Mouse (Mus musculus): Measurements from ENCODE around the gene Samd14. TPM values are rescaled to one million over a fixed set of nuclear protein-coding genes. Genes with fewer than 3 reads are reported as not detected.

The Samd14 gene
- polyA plus RNA-seq, 1 experiment from 2014 or later, result 20.3 TPM

GRCm38 (mm10) chr11:95012487-95012886 is 2.8 kb downstream of the Samd14 start:
- WGBS, result 41% methylated on average over 3 of the region's 3 CpGs
- peaks cover 27% of the 10 kb centered on the region for H3K4me1 ChIP-seq (replicated peaks; ENCODE audit: control insufficient read depth, insufficient read depth, low read length)
- DNase-seq (ENCODE audit: low spot score) (no peak), ATAC-seq (replicated peaks; ENCODE audit: low FRiP score, low TSS enrichment, low read depth) (no peak)
- no peak overlapping the region for H3K9ac ChIP-seq (ENCODE audit: low read length)
- H3K4me2 ChIP-seq (ENCODE audit: low read length), result peak overlapping the region; percentile 80
- H3K4me3 ChIP-seq (ENCODE audit: low read depth, low read length), result no peak overlapping the region
- no peaks in the 10 kb centered on the region for H3K27me3 ChIP-seq (replicated peaks; ENCODE audit: control insufficient read depth, insufficient read depth, low read length)
- peaks cover 21% of the 10 kb centered on the region for H3K36me3 ChIP-seq (ENCODE audit: control insufficient read depth, insufficient read depth, low read length)
- no peak overlapping the region for H3K27ac ChIP-seq (ENCODE audit: low read depth)
- H3K9me3 ChIP-seq (ENCODE audit: control insufficient read depth, low read length), result no peaks in the 10 kb centered on the region

GRCm38 (mm10) chr11:95015484-95015883 is 5.8 kb downstream of the Samd14 start:
- Histone ChIP-seq H3K4me1 (replicated peaks; ENCODE audit: control insufficient read depth, insufficient read depth, low read length) (peaks cover 15% of the 10 kb centered on the region), H3K27me3 (replicated peaks; ENCODE audit: control insufficient read depth, insufficient read depth, low read length) (no peaks in the 10 kb centered on the region), H3K4me2 (ENCODE audit: low read length) (no peak overlapping the region), H3K9me3 (ENCODE audit: control insufficient read depth, low read length) (no peaks in the 10 kb centered on the region), H3K27ac (ENCODE audit: low read depth) (no peak overlapping the region), H3K9ac (ENCODE audit: low read length) (no peak overlapping the region), H3K36me3 (ENCODE audit: control insufficient read depth, insufficient read depth, low read length) (peaks cover 41% of the 10 kb centered on the region), H3K4me3 (ENCODE audit: low read depth, low read length) (no peak overlapping the region)
- DNase-seq (ENCODE audit: low spot score) (no peak), ATAC-seq (replicated peaks; ENCODE audit: low FRiP score, low TSS enrichment, low read depth) (no peak)
- 71% methylated on average over 3 of the region's 3 CpGs for WGBS

GRCm38 (mm10) chr11:95022237-95022992 is 12.7 kb downstream of the Samd14 start:
- Histone ChIP-seq H3K9ac (ENCODE audit: low read length) (no peak overlapping the region), H3K9me3 (ENCODE audit: control insufficient read depth, low read length) (no peaks in the 10 kb centered on the region), H3K4me1 (replicated peaks; ENCODE audit: control insufficient read depth, insufficient read depth, low read length) (no peaks in the 10 kb centered on the region), H3K4me3 (ENCODE audit: low read depth, low read length) (no peak overlapping the region), H3K4me2 (ENCODE audit: low read length) (no peak overlapping the region), H3K27me3 (replicated peaks; ENCODE audit: control insufficient read depth, insufficient read depth, low read length) (no peaks in the 10 kb centered on the region), H3K36me3 (ENCODE audit: control insufficient read depth, insufficient read depth, low read length) (peaks cover 68% of the 10 kb centered on the region), H3K27ac (ENCODE audit: low read depth) (no peak overlapping the region)
- 75% methylated on average over 10 of the region's 10 CpGs for WGBS
- no peak for DNase-seq (ENCODE audit: low spot score)
- ATAC-seq (replicated peaks; ENCODE audit: low FRiP score, low TSS enrichment, low read depth), result no peak

- Histone ChIP-seq H3K9ac (ENCODE audit: low read length) (no peak overlapping the region), H3K36me3 (ENCODE audit: control insufficient read depth, insufficient read depth, low read length) (peaks cover 67% of the 10 kb centered on the region), H3K27ac (ENCODE audit: low read depth) (no peak overlapping the region), H3K4me3 (ENCODE audit: low read depth, low read length) (no peak overlapping the region), H3K4me2 (ENCODE audit: low read length) (no peak overlapping the region), H3K9me3 (ENCODE audit: control insufficient read depth, low read length) (no peaks in the 10 kb centered on the region), H3K4me1 (replicated peaks; ENCODE audit: control insufficient read depth, insufficient read depth, low read length) (no peaks in the 10 kb centered on the region), H3K27me3 (replicated peaks; ENCODE audit: control insufficient read depth, insufficient read depth, low read length) (no peaks in the 10 kb centered on the region)
- DNase-seq (ENCODE audit: low spot score), result no peak
- no peak for ATAC-seq (replicated peaks; ENCODE audit: low FRiP score, low TSS enrichment, low read depth)
- WGBS, result 93% methylated on average over 9 of the region's 9 CpGs
Measured at GRCm38 (mm10) chr11:95023481-95023880, 13.8 kb downstream of the Samd14 start.

DNA sequence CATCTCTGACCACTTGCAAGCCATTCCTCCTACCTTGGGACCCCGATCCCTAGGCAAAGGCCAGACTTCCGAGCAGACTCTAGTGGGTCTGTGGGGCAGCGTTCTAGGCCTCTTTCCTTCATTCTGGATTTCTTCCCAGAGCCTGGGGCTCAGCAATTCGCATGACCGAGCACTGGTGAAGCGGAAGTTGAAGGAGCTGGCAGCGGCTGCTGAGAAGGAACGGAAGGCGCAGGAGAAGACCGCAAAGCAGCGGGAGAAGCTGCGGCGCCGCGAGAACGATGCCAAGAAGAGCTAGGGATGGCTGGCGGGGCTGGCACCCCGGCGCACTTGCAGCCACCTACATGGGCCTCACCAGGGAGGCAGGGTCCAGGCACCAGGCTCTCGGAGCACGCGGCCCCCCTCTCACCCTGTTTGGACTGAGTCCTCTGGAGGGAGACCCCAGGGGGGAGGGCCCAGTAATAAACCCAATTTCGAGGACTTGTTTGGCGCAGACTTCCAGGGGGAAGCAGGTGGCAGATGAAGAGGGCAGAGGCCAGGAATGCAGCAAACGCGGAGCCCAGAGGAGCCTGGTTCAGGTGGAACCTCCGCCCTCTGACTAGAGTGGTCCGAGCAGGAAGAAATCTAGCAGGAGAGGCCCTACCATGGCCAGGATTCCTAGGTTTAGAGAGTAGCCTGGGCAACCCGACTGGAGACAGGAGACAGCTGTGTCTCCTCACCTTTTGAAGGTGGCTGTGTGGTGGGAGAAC is 14.9 kb downstream of the Samd14 start:
- ATAC-seq (replicated peaks; ENCODE audit: low FRiP score, low TSS enrichment, low read depth), result no peak
- Histone ChIP-seq H3K4me3 (ENCODE audit: low read depth, low read length) (no peak overlapping the region), H3K27me3 (replicated peaks; ENCODE audit: control insufficient read depth, insufficient read depth, low read length) (no peaks in the 10 kb centered on the region), H3K27ac (ENCODE audit: low read depth) (no peak overlapping the region), H3K4me2 (ENCODE audit: low read length) (no peak overlapping the region), H3K36me3 (ENCODE audit: control insufficient read depth, insufficient read depth, low read length) (peaks cover 57% of the 10 kb centered on the region), H3K9ac (ENCODE audit: low read length) (no peak overlapping the region), H3K4me1 (replicated peaks; ENCODE audit: control insufficient read depth, insufficient read depth, low read length) (no peaks in the 10 kb centered on the region), H3K9me3 (ENCODE audit: control insufficient read depth, low read length) (no peaks in the 10 kb centered on the region)
- WGBS, result 70% methylated on average over 29 of the region's 29 CpGs
- no peak for DNase-seq (ENCODE audit: low spot score)

DNA sequence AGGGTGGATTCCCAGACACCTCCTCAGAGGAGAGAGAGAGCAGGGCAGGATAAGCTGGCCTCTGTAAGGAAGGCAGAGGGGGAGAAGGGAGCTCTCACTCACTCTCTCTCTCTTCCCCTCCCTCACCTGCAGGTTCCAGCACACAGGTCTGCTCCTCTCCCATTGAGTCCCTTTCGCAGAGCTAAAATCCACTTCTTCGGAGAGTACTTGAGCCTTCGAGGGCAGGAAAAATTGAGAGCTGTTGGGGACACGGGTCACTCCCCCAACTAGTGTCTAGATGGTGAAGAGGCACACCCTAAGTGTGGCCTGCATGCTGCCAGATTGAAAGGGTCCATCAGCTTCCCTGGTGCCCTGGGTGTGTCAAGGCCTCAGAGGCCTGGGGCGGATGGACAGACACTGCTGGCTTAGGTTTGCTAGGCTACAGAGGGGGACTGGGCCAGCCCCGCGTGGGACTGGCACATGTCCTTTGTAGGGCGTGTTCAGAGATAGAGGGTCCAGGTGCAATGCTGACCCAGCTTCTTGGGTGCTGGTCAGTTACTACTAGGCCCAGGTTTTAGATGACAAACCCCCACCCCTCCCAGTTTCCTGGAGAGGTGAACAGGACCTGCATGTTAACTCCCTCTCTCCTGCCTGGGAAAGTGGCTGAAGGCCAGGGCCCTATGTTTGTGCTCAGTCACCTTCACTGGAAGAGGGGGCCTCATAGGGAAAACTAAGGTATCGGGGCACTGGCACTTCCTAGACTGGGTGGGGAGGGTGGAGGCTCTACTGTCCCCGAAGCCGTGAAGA is 15.7 kb downstream of the Samd14 start:
- Histone ChIP-seq H3K4me1 (replicated peaks; ENCODE audit: control insufficient read depth, insufficient read depth, low read length) (no peaks in the 10 kb centered on the region), H3K27ac (ENCODE audit: low read depth) (no peak overlapping the region), H3K36me3 (ENCODE audit: control insufficient read depth, insufficient read depth, low read length) (peaks cover 48% of the 10 kb centered on the region), H3K4me2 (ENCODE audit: low read length) (no peak overlapping the region), H3K4me3 (ENCODE audit: low read depth, low read length) (no peak overlapping the region), H3K9me3 (ENCODE audit: control insufficient read depth, low read length) (no peaks in the 10 kb centered on the region), H3K27me3 (replicated peaks; ENCODE audit: control insufficient read depth, insufficient read depth, low read length) (no peaks in the 10 kb centered on the region), H3K9ac (ENCODE audit: low read length) (no peak overlapping the region)
- ATAC-seq (replicated peaks; ENCODE audit: low FRiP score, low TSS enrichment, low read depth) (no peak), DNase-seq (ENCODE audit: low spot score) (no peak)
- WGBS, result 88% methylated on average over 11 of the region's 11 CpGs

- 66% methylated on average over 6 of the region's 6 CpGs for WGBS
- ATAC-seq (replicated peaks; ENCODE audit: low FRiP score, low TSS enrichment, low read depth), result 0 out of 2 replicates have a peak, but pooled peaks have one; percentile 32
- H3K4me3 ChIP-seq (ENCODE audit: low read depth, low read length), result no peak overlapping the region
- no peaks in the 10 kb centered on the region for H3K4me1 ChIP-seq (replicated peaks; ENCODE audit: control insufficient read depth, insufficient read depth, low read length)
- peaks cover 42% of the 10 kb centered on the region for H3K36me3 ChIP-seq (ENCODE audit: control insufficient read depth, insufficient read depth, low read length)
- DNase-seq (ENCODE audit: low spot score), result no peak
- H3K9me3 ChIP-seq (ENCODE audit: control insufficient read depth, low read length), result no peaks in the 10 kb centered on the region
- H3K9ac ChIP-seq (ENCODE audit: low read length), result no peak overlapping the region
- no peak overlapping the region for H3K27ac ChIP-seq (ENCODE audit: low read depth)
- H3K27me3 ChIP-seq (replicated peaks; ENCODE audit: control insufficient read depth, insufficient read depth, low read length), result no peaks in the 10 kb centered on the region
- H3K4me2 ChIP-seq (ENCODE audit: low read length), result no peak overlapping the region
Measured at GRCm38 (mm10) chr11:95026090-95026542, 16.4 kb downstream of the Samd14 start.

GRCm38 (mm10) chr11:95026849-95027248 is 17.2 kb downstream of the Samd14 start:
- H3K27me3 ChIP-seq (replicated peaks; ENCODE audit: control insufficient read depth, insufficient read depth, low read length), result no peaks in the 10 kb centered on the region
- ATAC-seq (replicated peaks; ENCODE audit: low FRiP score, low TSS enrichment, low read depth) (no peak), DNase-seq (ENCODE audit: low spot score) (no peak)
- no peak overlapping the region for H3K27ac ChIP-seq (ENCODE audit: low read depth)
- H3K4me1 ChIP-seq (replicated peaks; ENCODE audit: control insufficient read depth, insufficient read depth, low read length), result no peaks in the 10 kb centered on the region
- 81% methylated on average over 6 of the region's 6 CpGs for WGBS
- H3K9ac ChIP-seq (ENCODE audit: low read length), result no peak overlapping the region
- H3K36me3 ChIP-seq (ENCODE audit: control insufficient read depth, insufficient read depth, low read length), result peaks cover 34% of the 10 kb centered on the region
- no peaks in the 10 kb centered on the region for H3K9me3 ChIP-seq (ENCODE audit: control insufficient read depth, low read length)
- no peak overlapping the region for H3K4me3 ChIP-seq (ENCODE audit: low read depth, low read length)
- H3K4me2 ChIP-seq (ENCODE audit: low read length), result no peak overlapping the region
